Mouse (Mus musculus) adrenal gland (tissue): ENCODE data around the gene Ccl25.

Source experiments
- intact Hi-C: fragments of 180-260 bp; cut with DNase I; formaldehyde crosslinking; loops from one replicate; pipeline ENCODE4 v1.15.1; 2025
- long read RNA-seq, 2 experiments: library from polyadenylated mRNA; unstranded; transcript quantifications; one replicate each; pipeline ENCODE4 v2.0.0; 2020; ENCODE audit warnings: borderline replicate concordance in 1 of 2; ENCODE audit not compliant: insufficient replicate concordance in 1 of 2

Gene Ccl25
- long read RNA-seq, experiment 1, partial matches to known transcripts = 1 of 14 reads
- long read RNA-seq, experiment 1, other reads (novel, unspliced or antisense) = 10 of 14 reads
- long read RNA-seq, experiment 2, partial matches to known transcripts = 2 of 20 reads
- long read RNA-seq, experiment 2, other reads (novel, unspliced or antisense) = 11 of 20 reads

GRCm38 (mm10) chr8:4324983-4325750 is at the start of gene Ccl25, which contains the start of gene Elavl1:
Gene Ccl25 (plus strand): TSS chr8:4325210.
Gene Elavl1 (minus strand): TSS chr8:4325413.
- intact Hi-C loops = loop anchor here (2.0 to 10.0 kb wide), 4 partner anchors 48 to 190 kb away; partner anchors contain the start of genes Snapc2 and Timm44

GRCm38 (mm10) chr8:4275275-4276110 is 49.5 kb upstream of the Ccl25 start, which contains the start of gene Timm44:
Gene Timm44 (minus strand): TSS chr8:4275913.
- intact Hi-C loops = loop anchor here (5.0 kb wide), 1 partner anchor 47 kb away; no protein-coding TSS in a partner anchor

GRCm38 (mm10) chr8:4276111-4276465 is 48.9 kb upstream of the Ccl25 start:
- intact Hi-C loops = loop anchor here (5.0 kb wide), 1 partner anchor 46 kb away; no protein-coding TSS in a partner anchor

GRCm38 (mm10) chr8:4292738-4293137 is 32.3 kb upstream of the Ccl25 start:
- intact Hi-C loops = no loop called here

- intact Hi-C loops = no loop called here
Observed at GRCm38 (mm10) chr8:4297822-4298221, 27.2 kb upstream of the Ccl25 start.

GRCm38 (mm10) chr8:4304124-4304547 is 20.9 kb upstream of the Ccl25 start:
- intact Hi-C loops = no loop called here

- intact Hi-C loops = no loop called here
Observed at GRCm38 (mm10) chr8:4305838-4306237, 19.2 kb upstream of the Ccl25 start.

- intact Hi-C loops = no loop called here
Observed at GRCm38 (mm10) chr8:4312104-4312503, 12.9 kb upstream of the Ccl25 start.

GRCm38 (mm10) chr8:4313254-4314124 is 11.5 kb upstream of the Ccl25 start:
- intact Hi-C loops = no loop called here

GRCm38 (mm10) chr8:4314852-4315251 is 10.2 kb upstream of the Ccl25 start:
- intact Hi-C loops = no loop called here

GRCm38 (mm10) chr8:4318124-4318523 is 6.9 kb upstream of the Ccl25 start:
- intact Hi-C loops = no loop called here

GRCm38 (mm10) chr8:4318796-4319572 is 6.0 kb upstream of the Ccl25 start:
- intact Hi-C loops = no loop called here

- intact Hi-C loops = no loop called here
Observed at GRCm38 (mm10) chr8:4319573-4319872, 5.5 kb upstream of the Ccl25 start.

- intact Hi-C loops = loop anchor here (5.0 to 10.0 kb wide), 3 partner anchors 43 to 194 kb away; partner anchors contain the start of genes Snapc2 and Timm44
Observed at GRCm38 (mm10) chr8:4320404-4320803, 4.6 kb upstream of the Ccl25 start.

GRCm38 (mm10) chr8:4321031-4321430 is 4.0 kb upstream of the Ccl25 start:
- intact Hi-C loops = loop anchor here (5.0 to 10.0 kb wide), 3 partner anchors 44 to 194 kb away; partner anchors contain the start of genes Snapc2 and Timm44

GRCm38 (mm10) chr8:4322470-4322869 is 2.5 kb upstream of the Ccl25 start:
- intact Hi-C loops = loop anchor here (5.0 to 10.0 kb wide), 3 partner anchors 45 to 192 kb away; partner anchors contain the start of genes Snapc2 and Timm44

GRCm38 (mm10) chr8:4323917-4324316 is 1.1 kb upstream of the Ccl25 start:
- intact Hi-C loops = loop anchor here (2.0 to 10.0 kb wide), 4 partner anchors 47 to 191 kb away; partner anchors contain the start of genes Snapc2 and Timm44

GRCm38 (mm10) chr8:4324525-4324924 is 485 bp upstream of the Ccl25 start:
- intact Hi-C loops = loop anchor here (2.0 to 10.0 kb wide), 4 partner anchors 47 to 190 kb away; partner anchors contain the start of genes Snapc2 and Timm44

- intact Hi-C loops = loop anchor here (2.0 to 10.0 kb wide), 2 partner anchors 185 to 189 kb away; no protein-coding TSS in a partner anchor
Observed at GRCm38 (mm10) chr8:4325751-4326036, 684 bp downstream of the Ccl25 start.

- intact Hi-C loops = loop anchor here (10.0 kb wide), 1 partner anchor 186 kb away; no protein-coding TSS in a partner anchor
Observed at GRCm38 (mm10) chr8:4329000-4329399, 4.0 kb downstream of the Ccl25 start.
